Mouse (Mus musculus): Measurements from ENCODE around the gene Alkbh1. TPM values are rescaled to one million over a fixed set of nuclear protein-coding genes. Genes with fewer than 3 reads are reported as not detected.

Alkbh1 gene
- total and polyA plus RNA-seq, 3 experiments = 26.8 to 39.1 (median 37.3) TPM

- Histone ChIP-seq H3K9ac (ENCODE audit: insufficient read depth, low read depth) (no peak overlapping the region), H3K4me2 (ENCODE audit: insufficient read depth, low read depth, poor library complexity, severe bottlenecking) (no peak overlapping the region), H3K36me3 (replicated peaks in 1 of 2; ENCODE audit: control insufficient read depth in 1 of 2, insufficient read depth in 1 of 2, low read length in 1 of 2) (peaks cover 0 to 2% of the 10 kb centered on the region in 2 experiments), H3K4me3 (replicated peaks in 1 of 3; ENCODE audit: low read depth in 2 of 3, low read length in 2 of 3, poor library complexity in 1 of 3) (no peak overlapping the region), H3K27ac (ENCODE audit: insufficient read depth, low read depth) (no peak overlapping the region), H3K79me2 (replicated peaks; ENCODE audit: control insufficient read depth, extremely low read depth, insufficient read depth, poor library complexity, severe bottlenecking) (0 out of 2 replicates have a peak, but pooled peaks cover 3% of the 10 kb centered on the region), H3K27me3 (replicated peaks) (peaks cover 10% of the 10 kb centered on the region), H3K9me3 (replicated peaks; ENCODE audit: low read length) (no peaks in the 10 kb centered on the region), H3K4me1 (ENCODE audit: control insufficient read depth in 1 of 2, insufficient read depth in 2 of 2) (peaks cover 0 to 17% of the 10 kb centered on the region in 2 experiments; a peak in 2 of 4 replicates)
- no peak for DNase-seq (ENCODE audit: extremely low read depth)
- TF ChIP-seq NRF1 (IDR thresholded peaks at IDR 0.05; ENCODE audit: low read depth, low read length) (no peak), POLR2AphosphoS2 (IDR thresholded peaks at IDR 0.05; ENCODE audit: low read depth, low read length) (no peak), SMC3 (IDR thresholded peaks at IDR 0.05; ENCODE audit: low read depth, low read length) (no peak), E2F4 (IDR thresholded peaks at IDR 0.05; ENCODE audit: insufficient replicate concordance, low read depth, low read length) (no peak), JUN (IDR thresholded peaks at IDR 0.05; ENCODE audit: insufficient read depth, low read depth, low read length) (no peak), CHD1 (IDR thresholded peaks at IDR 0.05; ENCODE audit: low read depth, low read length) (no peak), MEF2A (IDR thresholded peaks at IDR 0.05; ENCODE audit: borderline replicate concordance, low read depth, low read length) (no peak), TCF12 (IDR thresholded peaks at IDR 0.05; ENCODE audit: low read depth, low read length) (no peak), GABPA (IDR thresholded peaks at IDR 0.05; ENCODE audit: insufficient replicate concordance, low read depth, low read length) (no peak), MXI1 (IDR thresholded peaks at IDR 0.05; ENCODE audit: low read depth, low read length) (no peak), RAD21 (IDR thresholded peaks at IDR 0.05; ENCODE audit: low read depth, low read length) (no peak), ETS1 (conservative IDR thresholded peaks at IDR 0.05; ENCODE audit: low read depth, low read length) (no peak), CTCF (conservative IDR thresholded peaks at IDR 0.05 in 1 of 2, IDR thresholded peaks at IDR 0.05 in 1 of 2; ENCODE audit: low read depth in 2 of 2, low read length in 2 of 2) (no peak)
- dilution Hi-C loops (cut with MboI; ENCODE audit: extremely low pct_ligation_motif_present, extremely low pct_unique_long_range_greater_than_20kb, low sequenced_read_pairs) = no loop called here
- in situ Hi-C loops (cut with MboI; ENCODE audit: low pct_ligation_motif_present, low pct_unique_long_range_greater_than_20kb, low sequenced_read_pairs) = no loop called here
These were observed 54.6 kb downstream of the Alkbh1 start for GRCm38 (mm10) chr12:87389231-87389630.

GRCm38 (mm10) chr12:87388122-87388774 lies 55.6 kb downstream of the Alkbh1 start, which contains the start of gene Sptlc2:
Sptlc2 (minus strand) TSS chr12:87388355.
- Histone ChIP-seq H3K9ac (ENCODE audit: insufficient read depth, low read depth) (peak within 1 kb of the TSS; percentile 75), H3K4me1 (ENCODE audit: control insufficient read depth in 1 of 2, insufficient read depth in 2 of 2) (peaks cover 0 to 17% of the 10 kb centered on the region in 2 experiments; a peak in 2 of 4 replicates), H3K4me3 (replicated peaks in 1 of 3; ENCODE audit: low read depth in 2 of 3, low read length in 2 of 3, poor library complexity in 1 of 3) (peak within 1 kb of the TSS; percentile 76 to 97 (median 94)), H3K9me3 (replicated peaks; ENCODE audit: low read length) (no peaks in the 10 kb centered on the region), H3K27ac (ENCODE audit: insufficient read depth, low read depth) (no peak within 1 kb of the TSS), H3K27me3 (replicated peaks) (peaks cover 9% of the 10 kb centered on the region), H3K36me3 (replicated peaks in 1 of 2; ENCODE audit: control insufficient read depth in 1 of 2, insufficient read depth in 1 of 2, low read length in 1 of 2) (peaks cover 0 to 2% of the 10 kb centered on the region in 2 experiments), H3K79me2 (replicated peaks; ENCODE audit: control insufficient read depth, extremely low read depth, insufficient read depth, poor library complexity, severe bottlenecking) (0 out of 2 replicates have a peak, but pooled peaks cover 3% of the 10 kb centered on the region), H3K4me2 (ENCODE audit: insufficient read depth, low read depth, poor library complexity, severe bottlenecking) (peak within 1 kb of the TSS; percentile 92)
- DNase-seq (ENCODE audit: extremely low read depth) = peak; percentile 99
- in situ Hi-C loops (cut with MboI; ENCODE audit: low pct_ligation_motif_present, low pct_unique_long_range_greater_than_20kb, low sequenced_read_pairs) = no loop called here
- dilution Hi-C loops (cut with MboI; ENCODE audit: extremely low pct_ligation_motif_present, extremely low pct_unique_long_range_greater_than_20kb, low sequenced_read_pairs) = no loop called here
- TF ChIP-seq KAT2A (IDR thresholded peaks at IDR 0.05; ENCODE audit: insufficient replicate concordance, low read length) (peak; percentile 40; the same call in 1 of the 2 replicates), E2F4 (IDR thresholded peaks at IDR 0.05; ENCODE audit: insufficient replicate concordance, low read depth, low read length) (no peak), SIN3A (IDR thresholded peaks at IDR 0.05; ENCODE audit: low read length) (peak; percentile 44), GABPA (IDR thresholded peaks at IDR 0.05; ENCODE audit: insufficient replicate concordance, low read depth, low read length) (no peak), ELF1 (IDR thresholded peaks at IDR 0.05; ENCODE audit: low read depth, low read length) (peak; percentile 88), CTCF (conservative IDR thresholded peaks at IDR 0.05 in 1 of 2, IDR thresholded peaks at IDR 0.05 in 1 of 2; ENCODE audit: low read depth in 2 of 2, low read length in 2 of 2) (no peak), MAZ (IDR thresholded peaks at IDR 0.05; ENCODE audit: low read depth, low read length) (0 out of 2 replicates have a peak, but pooled peaks have one; percentile 4), ETS1 (conservative IDR thresholded peaks at IDR 0.05; ENCODE audit: low read depth, low read length) (no peak), POLR2A (IDR thresholded peaks at IDR 0.05; ENCODE audit: low read depth, low read length) (peak; percentile 88), RAD21 (IDR thresholded peaks at IDR 0.05; ENCODE audit: low read depth, low read length) (no peak), TCF12 (IDR thresholded peaks at IDR 0.05; ENCODE audit: low read depth, low read length) (0 out of 2 replicates have a peak, but pooled peaks have one; percentile 57), NRF1 (IDR thresholded peaks at IDR 0.05; ENCODE audit: low read depth, low read length) (peak; percentile 16; the same call in 1 of the 2 replicates), USF2 (conservative IDR thresholded peaks at IDR 0.05; ENCODE audit: low read depth, low read length) (no peak), ZMIZ1 (IDR thresholded peaks at IDR 0.05; ENCODE audit: low read depth, low read length) (peak; percentile 71; the same call in 1 of the 2 replicates), MEF2A (IDR thresholded peaks at IDR 0.05; ENCODE audit: borderline replicate concordance, low read depth, low read length) (no peak), IRF4 (IDR thresholded peaks at IDR 0.05; ENCODE audit: low read depth, low read length) (peak; percentile 58), EP300 (IDR thresholded peaks at IDR 0.05; ENCODE audit: low read length) (no peak), SMC3 (IDR thresholded peaks at IDR 0.05; ENCODE audit: low read depth, low read length) (no peak), UBTF (IDR thresholded peaks at IDR 0.05; ENCODE audit: low read depth, low read length) (0 out of 2 replicates have a peak, but pooled peaks have one; percentile 10), TBP (conservative IDR thresholded peaks at IDR 0.05; ENCODE audit: low read depth, low read length) (peak; percentile 88), ZNF384 (IDR thresholded peaks at IDR 0.05; ENCODE audit: low read depth, low read length) (no peak), MAX (IDR thresholded peaks at IDR 0.05; ENCODE audit: low read length) (no peak), PAX5 (IDR thresholded peaks at IDR 0.05; ENCODE audit: low read length) (no peak), MYC (IDR thresholded peaks at IDR 0.05; ENCODE audit: low read depth, low read length) (no peak), MXI1 (IDR thresholded peaks at IDR 0.05; ENCODE audit: low read depth, low read length) (peak; percentile 14; the same call in 1 of the 2 replicates)
